Mouse (Mus musculus): ENCODE measurements at regions not wholly inside any gene's neighbourhood (a gene's known extent, or its start where the extent isn't known, plus 50 kb on each side); places are given as distances from the start of the nearest gene placed in this dataset.

GRCm38 (mm10) chr13:55963005-55963620 lies 127.1 kb upstream of the Pitx1 start:
- peak; percentile 53 to 61 for DNase-seq (ENCODE audit: low spot score in 2 of 2)
- intact Hi-C loops (cut with DNase I), result loop anchor here (2.0 kb wide), 1 partner anchor 130 kb away; no protein-coding TSS in a partner anchor

GRCm38 (mm10) chr13:55962254-55962866 lies 126.4 kb upstream of the Pitx1 start:
- DNase-seq (ENCODE audit: low spot score in 2 of 2), result no peak
- intact Hi-C loops (cut with DNase I), result loop anchor here (2.0 kb wide), 1 partner anchor 130 kb away; no protein-coding TSS in a partner anchor

GRCm38 (mm10) chr13:55954346-55954745 lies 118.4 kb upstream of the Pitx1 start:
- no peak for DNase-seq (ENCODE audit: low spot score in 2 of 2)
- intact Hi-C loops (cut with DNase I), result no loop called here

GRCm38 (mm10) chr13:55953426-55953825 lies 117.4 kb upstream of the Pitx1 start:
- no peak for DNase-seq (ENCODE audit: low spot score in 2 of 2)
- intact Hi-C loops (cut with DNase I), result no loop called here

- DNase-seq (ENCODE audit: low spot score in 2 of 2), result no peak
Measured at GRCm38 (mm10) chr13:55950773-55951172, 114.8 kb upstream of the Pitx1 start.

GRCm38 (mm10) chr13:55948591-55948990 lies 112.6 kb upstream of the Pitx1 start:
- intact Hi-C loops (cut with DNase I), result no loop called here
- DNase-seq (ENCODE audit: low spot score in 2 of 2), result no peak

More at GRCm38 (mm10) chr13:55950773-55951172, 114.8 kb upstream of the Pitx1 start:
- intact Hi-C loops (cut with DNase I), result no loop called here

- DNase-seq (ENCODE audit: low spot score in 2 of 2), result no peak
- intact Hi-C loops (cut with DNase I), result no loop called here
Measured at GRCm38 (mm10) chr13:55948144-55948543, 112.2 kb upstream of the Pitx1 start.

- DNase-seq (ENCODE audit: low spot score in 2 of 2), result no peak
- intact Hi-C loops (cut with DNase I), result no loop called here
Measured at GRCm38 (mm10) chr13:55937417-55937816, 101.4 kb upstream of the Pitx1 start.

- intact Hi-C loops (cut with DNase I), result no loop called here
Measured at GRCm38 (mm10) chr13:55937000-55937399, 101.0 kb upstream of the Pitx1 start.

GRCm38 (mm10) chr13:55930637-55931036 lies 94.6 kb upstream of the Pitx1 start:
- intact Hi-C loops (cut with DNase I), result no loop called here
- DNase-seq (ENCODE audit: low spot score in 2 of 2), result no peak

More at GRCm38 (mm10) chr13:55937000-55937399, 101.0 kb upstream of the Pitx1 start:
- DNase-seq (ENCODE audit: low spot score in 2 of 2), result no peak

GRCm38 (mm10) chr13:55929814-55930213 lies 93.8 kb upstream of the Pitx1 start:
- intact Hi-C loops (cut with DNase I), result no loop called here
- DNase-seq (ENCODE audit: low spot score in 2 of 2), result no peak

- no peak for DNase-seq (ENCODE audit: low spot score in 2 of 2)
- intact Hi-C loops (cut with DNase I), result no loop called here
Measured at GRCm38 (mm10) chr13:55923505-55924136, 87.6 kb upstream of the Pitx1 start.

GRCm38 (mm10) chr13:55917316-55917715 lies 81.3 kb upstream of the Pitx1 start:
- DNase-seq (ENCODE audit: low spot score in 2 of 2), result no peak
- intact Hi-C loops (cut with DNase I), result no loop called here

GRCm38 (mm10) chr13:55912271-55912711 lies 76.3 kb upstream of the Pitx1 start:
- no peak for DNase-seq (ENCODE audit: low spot score in 2 of 2)
- intact Hi-C loops (cut with DNase I), result no loop called here

GRCm38 (mm10) chr13:55909941-55910340 lies 73.9 kb upstream of the Pitx1 start:
- no peak for DNase-seq (ENCODE audit: low spot score in 2 of 2)
- intact Hi-C loops (cut with DNase I), result no loop called here

GRCm38 (mm10) chr13:55904884-55905283 lies 68.9 kb upstream of the Pitx1 start:
- DNase-seq (ENCODE audit: low spot score in 2 of 2), result no peak

GRCm38 (mm10) chr13:55902255-55902654 lies 66.3 kb upstream of the Pitx1 start:
- DNase-seq (ENCODE audit: low spot score in 2 of 2), result no peak
- intact Hi-C loops (cut with DNase I), result no loop called here

More at GRCm38 (mm10) chr13:55904884-55905283, 68.9 kb upstream of the Pitx1 start:
- intact Hi-C loops (cut with DNase I), result no loop called here

GRCm38 (mm10) chr13:55900190-55900526 lies 64.2 kb upstream of the Pitx1 start:
- intact Hi-C loops (cut with DNase I), result no loop called here

GRCm38 (mm10) chr13:55899501-55900189 lies 63.7 kb upstream of the Pitx1 start:
- intact Hi-C loops (cut with DNase I), result no loop called here
- DNase-seq (ENCODE audit: low spot score in 2 of 2), result no peak

More at GRCm38 (mm10) chr13:55900190-55900526, 64.2 kb upstream of the Pitx1 start:
- no peak for DNase-seq (ENCODE audit: low spot score in 2 of 2)

GRCm38 (mm10) chr13:55898999-55899398 lies 63.0 kb upstream of the Pitx1 start:
- intact Hi-C loops (cut with DNase I), result no loop called here
- no peak for DNase-seq (ENCODE audit: low spot score in 2 of 2)
